Mouse (Mus musculus) MEL (cell line): ENCODE data around the gene Ggt5.

Experiments
- EP300 ChIP-seq, 2 experiments: IDR thresholded peaks; 2 replicates each; pipeline ENCODE4 v1.6.1; 2011; ENCODE audit warnings: improper control_type of control experiment in 2 of 2, low read length in 2 of 2, low read depth in 1 of 2, mild to moderate bottlenecking in 1 of 2
- JUND ChIP-seq: IDR thresholded peaks from 2 replicates; pipeline ENCODE4 v1.6.1; 2011; ENCODE audit warnings: low read depth, mild to moderate bottlenecking, improper control_type of control experiment, low read length
- NELFE ChIP-seq: IDR thresholded peaks from 2 replicates; pipeline ENCODE4 v1.6.1; 2011; ENCODE audit warnings: low read depth, low read length, improper control_type of control experiment
- NRF1 ChIP-seq: IDR thresholded peaks from 2 replicates; pipeline ENCODE4 v1.6.1; 2014; ENCODE audit warnings: low read depth, mild to moderate bottlenecking, inconsistent platforms, low read length, improper control_type of control experiment, moderate library complexity; ENCODE audit not compliant: poor library complexity, insufficient read depth, severe bottlenecking

- TF ChIP-seq NRF1 (no peak), EP300 (IDR thresholded peaks at IDR 0.05; ENCODE audit: low read depth in 1 of 2, low read length in 2 of 2) (no peak), NELFE (no peak), JUND (no peak)
Observed at GRCm38 (mm10) chr10:75654053-75654452, 64.9 kb downstream of the Ggt5 start.
